Mouse (Mus musculus) erythroblast, embryonic 14.5 days (primary cell): ENCODE results near the gene Eln.

Experiments used
- GATA1 ChIP-seq: IDR thresholded peaks from 2 replicates; pipeline ENCODE4 v1.6.1; 2012; ENCODE audit warnings: low read length, inconsistent platforms, mixed read lengths
- TAL1 ChIP-seq: IDR thresholded peaks from 3 replicates; pipeline ENCODE4 v1.6.1; 2012; ENCODE audit warnings: low read length, inconsistent platforms, mixed read lengths

GRCm38 (mm10) chr5:134776551-134776950, 29.4 kb upstream of the Eln start:
- TF ChIP-seq GATA1 (no peak), TAL1 (no peak)
